33 mouse cellular contexts compared by ENCODE assay signal in genomic region chr19:20799460-20799859, GRCm38 (mm10).
"Had no signal": no experiment of that assay in that cellular context is flagged by ENCODE, and none has a peak within 500 bp of the region (broad histone marks: within the 10 kb centered on the region; RNA-seq: fewer than 3 reads in every experiment).

No protein-coding gene starts in this region.

- DNase-seq: heart, postnatal 10 days; heart, postnatal 14 days; heart, postnatal 36 days; heart, postnatal 4 days; kidney, adult 11 months; kidney, adult 18-20 months; kidney, adult 2 months; kidney, adult 8-10 months; kidney, adult 9 months; kidney, postnatal 10 days; kidney, postnatal 14 days; kidney, postnatal 25 days; kidney, postnatal 4 days; layer of hippocampus, adult 9-11 months; layer of hippocampus, postnatal 36 days had no signal

- H3K36me3 ChIP-seq: heart, embryonic 10.5 days; heart, embryonic 12.5 days; heart, embryonic 13.5 days; heart, embryonic 15.5 days; hindbrain, embryonic 10.5 days; hindbrain, embryonic 12.5 days; hindbrain, embryonic 13.5 days; hindbrain, embryonic 15.5 days; intestine, embryonic 15.5 days; kidney, embryonic 15.5 days had no signal

- H3K4me1 ChIP-seq: heart, embryonic 10.5 days; heart, embryonic 12.5 days; heart, embryonic 13.5 days; heart, embryonic 15.5 days; hindbrain, embryonic 10.5 days; hindbrain, embryonic 12.5 days; hindbrain, embryonic 15.5 days; intestine, embryonic 15.5 days; kidney, embryonic 15.5 days had no signal

- H3K4me2 ChIP-seq: heart, embryonic 11.5 days; heart, embryonic 12.5 days; heart, embryonic 13.5 days; heart, embryonic 15.5 days; hindbrain, embryonic 12.5 days; hindbrain, embryonic 13.5 days; hindbrain, embryonic 14.5 days; hindbrain, embryonic 15.5 days; intestine, embryonic 15.5 days; kidney, embryonic 15.5 days had no signal

- ATAC-seq: hindbrain, postnatal 0 days; inflammation-experienced regulatory T-cells, adult 6 months; intestine, embryonic 15.5 days; intestine, embryonic 16.5 days; intestine, postnatal 0 days had no signal

- H3K27me3 ChIP-seq: heart, embryonic 12.5 days; heart, embryonic 13.5 days; heart, embryonic 15.5 days; hindbrain, embryonic 12.5 days; hindbrain, embryonic 13.5 days; hindbrain, embryonic 15.5 days; intestine, embryonic 15.5 days; kidney, embryonic 15.5 days had no signal

- H3K9ac ChIP-seq: heart, embryonic 12.5 days; heart, embryonic 13.5 days; heart, embryonic 15.5 days; hindbrain, embryonic 12.5 days; hindbrain, embryonic 13.5 days; hindbrain, embryonic 14.5 days; hindbrain, embryonic 15.5 days; intestine, embryonic 15.5 days; kidney, embryonic 15.5 days had no signal

- H3K27ac ChIP-seq: heart, embryonic 10.5 days; heart, embryonic 13.5 days; heart, embryonic 15.5 days; hindbrain, embryonic 10.5 days; hindbrain, embryonic 12.5 days; hindbrain, embryonic 13.5 days; hindbrain, embryonic 14.5 days; hindbrain, embryonic 15.5 days; hindbrain, postnatal 0 days; intestine, embryonic 15.5 days; kidney, embryonic 15.5 days; kidney, postnatal 0 days; left cerebral cortex, adult 2 months had no signal

- H3K9me3 ChIP-seq: heart, embryonic 10.5 days; heart, embryonic 12.5 days; heart, embryonic 13.5 days; heart, embryonic 15.5 days; hindbrain, embryonic 10.5 days; hindbrain, embryonic 12.5 days; hindbrain, embryonic 13.5 days; hindbrain, embryonic 15.5 days; intestine, embryonic 15.5 days; kidney, embryonic 15.5 days had no signal

- H3K4me3 ChIP-seq: heart, embryonic 10.5 days; heart, embryonic 12.5 days; heart, embryonic 13.5 days; heart, embryonic 15.5 days; hindbrain, embryonic 10.5 days; hindbrain, embryonic 12.5 days; hindbrain, embryonic 13.5 days; hindbrain, embryonic 15.5 days; intestine, embryonic 15.5 days; kidney, embryonic 15.5 days; left cerebral cortex, adult 2 months had no signal
